ENCODE assay signal across 8 mouse cellular contexts in genomic region chr10:85745390-85745789, GRCm38 (mm10).
DNase-seq lines count a peak whose midpoint lies in the region; ATAC-seq and TF ChIP-seq lines count a peak whose summit lies in the region.
"Not testable (repeated sequence)": the region's sequence is repeated elsewhere in the genome, so short reads cannot be mapped to it uniquely, and the experiment has no call there.

No protein-coding gene starts in this region.

- H3K27me3 ChIP-seq in testis, adult 2 months (ENCODE audit: control insufficient read depth, insufficient read depth, low read length), result not testable (repeated sequence)

- ATAC-seq in megakaryocyte, adult 5-6 weeks (ENCODE audit: poor library complexity, severe bottlenecking), result peak; percentile 18; the same call in 1 of the 2 replicates

- not testable (repeated sequence) for TF ChIP-seq POLR2A in testis, adult 2 months (IDR thresholded peaks at IDR 0.05; ENCODE audit: control insufficient read depth, low read depth, low read length)

- H3K27ac ChIP-seq in testis, adult 2 months (ENCODE audit: control insufficient read depth, insufficient read depth, low read depth, low read length), result not testable (repeated sequence)

- not testable (repeated sequence) for H3K36me3 ChIP-seq in testis, adult 2 months (ENCODE audit: control insufficient read depth, insufficient read depth, low read length)

- DNase-seq in ES-CJ7 (ENCODE audit: low read depth, low spot score) (peak; percentile 15), R1 (ENCODE audit: low read depth, low spot score) (peak; percentile 25)
- peak; percentile 45 to 47 for DNase-seq in cerebellum, postnatal 10 days
- DNase-seq in cerebellum, postnatal 25 days, result peak; percentile 5 to 17
- DNase-seq in heart, adult 11 months, result peak; percentile 73
- DNase-seq in left cerebral cortex, postnatal 4 days, result peak; percentile 29

- not testable (repeated sequence) for TF ChIP-seq CTCF in testis, adult 2 months (IDR thresholded peaks at IDR 0.05; ENCODE audit: control insufficient read depth, insufficient read depth, insufficient replicate concordance, low read depth, low read length)

- intact Hi-C loops in left cerebral cortex, postnatal 4 days (cut with DNase I), result not testable (repeated sequence)

- H3K4me1 ChIP-seq in testis, adult 2 months (ENCODE audit: control insufficient read depth, insufficient read depth, low read length), result not testable (repeated sequence)

- peak overlapping the region; percentile 20; the same call in 1 of the 2 replicates for H3K4me3 ChIP-seq in testis, adult 2 months (ENCODE audit: control insufficient read depth, low read depth, low read length)

Comparison
In these comparisons a context has a peak if more than half of its experiments do, and no peak if none do; other contexts are left out.
1. DNase-seq: peak in every context shown above with its lines; median percentile 73 in heart, adult 11 months; 46 in cerebellum, postnatal 10 days; 29 in left cerebral cortex, postnatal 4 days; 25 in R1; 15 in ES-CJ7; 11 in cerebellum, postnatal 25 days.